Mouse (Mus musculus) hindbrain, embryonic 11.5 days (tissue): ENCODE results near the gene Kbtbd6. TPM values are rescaled to one million over a fixed set of nuclear protein-coding genes. Genes with fewer than 3 reads are reported as not detected.

Experiments used
- ATAC-seq: fragments of 200-750 bp; cut with Nextera tagmentation; 2 replicates; pipeline ENCODE4 v1.8.0; 2017; ENCODE audit warnings: mild to moderate bottlenecking, moderate TSS enrichment, moderate library complexity; ENCODE audit not compliant: low FRiP score
- DNase-seq: peaks from one replicate; pipeline ENCODE4 v3.0.0-alpha.2; 2015; ENCODE audit warnings: low spot score
- H3K27ac ChIP-seq: fragments of 300-500 bp; sonication (generic); 2 replicates; pipeline ENCODE4 v1.5.1; 2014; ENCODE audit warnings: mild to moderate bottlenecking, low read depth, low read length
- H3K27me3 ChIP-seq: fragments of 300-500 bp; sonication (generic); 2 replicates; pipeline ENCODE4 v1.6.1; 2014; ENCODE audit warnings: mild to moderate bottlenecking, low read length, moderate library complexity, mixed read lengths; ENCODE audit not compliant: control insufficient read depth, insufficient read depth
- H3K36me3 ChIP-seq: fragments of 300-500 bp; sonication (generic); 2 replicates; pipeline ENCODE4 v1.6.1; 2014; ENCODE audit warnings: mild to moderate bottlenecking, low read length, moderate library complexity, mixed read lengths; ENCODE audit not compliant: control insufficient read depth, insufficient read depth
- H3K4me1 ChIP-seq: fragments of 300-500 bp; sonication (generic); replicated peaks from 2 replicates; pipeline ENCODE4 v1.6.1; 2014; ENCODE audit warnings: low read length, mixed read lengths; ENCODE audit not compliant: control insufficient read depth, insufficient read depth
- H3K4me2 ChIP-seq: fragments of 300-500 bp; sonication (generic); replicated peaks from 2 replicates; pipeline ENCODE4 v1.6.1; 2014; ENCODE audit warnings: mild to moderate bottlenecking, low read depth, low read length
- H3K4me3 ChIP-seq: fragments of 300-500 bp; sonication (generic); 2 replicates; pipeline ENCODE4 v1.5.1; 2014; ENCODE audit warnings: low read depth, low read length
- H3K9ac ChIP-seq: fragments of 300-500 bp; sonication (generic); 2 replicates; pipeline ENCODE4 v1.6.1; 2014; ENCODE audit warnings: low read depth, low read length
- H3K9me3 ChIP-seq: fragments of 300-500 bp; sonication (generic); 2 replicates; pipeline ENCODE4 v1.6.1; 2016; ENCODE audit warnings: low read length; ENCODE audit not compliant: control insufficient read depth
- WGBS: fragments of 180-500 bp; shearing (Covaris S2); extraction: QIAGEN DNeasy Blood & Tissue Kit; methylation state at CpG from one replicate; pipeline ENCODE4 v1.1.7; 2014; 5-methylcytosine and 5-hydroxymethylcytosine counted together
- polyA plus RNA-seq: library from polyadenylated mRNA; unstranded; fragments of >200 nt; fragmentation: Nextera tagmentation; extraction: Ambion mirVana; gene quantifications from 2 replicates; pipeline ENCODE4 v1.2.1, GENCODE M21; 2014

The Kbtbd6 gene
- polyA plus RNA-seq, 1 experiment from 2014 or later = 5.0 TPM

GRCm38 (mm10) chr14:79486993-79487731 is 35.5 kb downstream of the Kbtbd6 start:
- Histone ChIP-seq H3K27ac (no peak overlapping the region), H3K36me3 (no peaks in the 10 kb centered on the region), H3K4me1 (peaks cover 5% of the 10 kb centered on the region; the same call in 1 of the 2 replicates), H3K4me2 (peak overlapping the region; percentile 37), H3K9me3 (no peaks in the 10 kb centered on the region), H3K4me3 (peak overlapping the region; percentile 23; the same call in 1 of the 2 replicates), H3K9ac (no peak overlapping the region; the same call in 1 of the 2 replicates), H3K27me3 (no peaks in the 10 kb centered on the region)
- 6% methylated on average over 19 of the region's 19 CpGs for WGBS
- DNase-seq = peak; percentile 47
- ATAC-seq = no peak

DNA sequence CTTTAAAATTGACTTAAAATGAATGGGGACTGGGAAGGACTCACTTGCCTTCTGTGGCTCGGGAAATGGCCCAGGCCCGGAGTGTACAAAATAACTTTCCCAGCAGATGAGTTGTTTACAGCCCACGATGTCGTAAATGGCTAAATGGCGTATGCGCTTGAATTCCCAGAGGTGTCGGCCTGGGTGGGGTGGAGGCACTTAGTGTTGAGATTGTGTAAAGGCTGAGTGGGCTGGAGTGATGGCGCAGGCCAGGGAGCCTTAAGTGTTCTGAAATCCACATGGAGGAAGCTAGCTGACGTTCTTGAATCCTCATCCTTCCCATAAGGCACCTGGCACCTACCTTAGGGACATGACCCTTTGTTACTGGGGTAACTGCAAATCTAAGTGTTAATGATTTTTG is 36.9 kb downstream of the Kbtbd6 start:
- Histone ChIP-seq H3K4me3 (no peak overlapping the region), H3K9me3 (no peaks in the 10 kb centered on the region), H3K4me1 (no peaks in the 10 kb centered on the region), H3K36me3 (no peaks in the 10 kb centered on the region), H3K27ac (no peak overlapping the region), H3K4me2 (no peak overlapping the region), H3K9ac (no peak overlapping the region), H3K27me3 (no peaks in the 10 kb centered on the region)
- DNase-seq (no peak), ATAC-seq (no peak)
- WGBS = 90% methylated on average over 9 of the region's 9 CpGs

DNA sequence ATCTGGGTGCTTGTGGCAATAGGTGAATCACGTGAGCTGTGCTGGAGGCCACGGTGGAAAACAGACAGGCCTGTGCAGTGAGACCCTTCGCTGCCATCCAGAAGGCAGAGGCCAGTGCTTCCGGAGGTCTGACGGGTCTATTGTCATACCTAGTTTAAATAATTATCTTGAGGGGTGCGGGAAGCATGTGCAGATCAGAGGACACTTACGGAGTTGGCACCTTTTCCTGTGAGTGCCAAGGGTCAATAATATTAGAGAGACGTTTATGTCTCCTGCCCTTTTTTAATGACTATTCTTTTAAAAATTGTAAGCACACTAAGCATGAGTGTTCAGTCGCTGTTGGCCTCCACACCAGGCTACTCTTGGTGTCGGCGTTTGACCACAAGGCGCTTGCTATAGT is 37.5 kb downstream of the Kbtbd6 start:
- H3K9ac ChIP-seq = no peak overlapping the region
- H3K4me2 ChIP-seq = no peak overlapping the region
- H3K4me3 ChIP-seq = no peak overlapping the region
- no peaks in the 10 kb centered on the region for H3K27me3 ChIP-seq
- ATAC-seq (no peak), DNase-seq (no peak)
- H3K9me3 ChIP-seq = no peaks in the 10 kb centered on the region
- H3K27ac ChIP-seq = no peak overlapping the region
- no peaks in the 10 kb centered on the region for H3K4me1 ChIP-seq
- WGBS = 89% methylated on average over 12 of the region's 12 CpGs
- no peaks in the 10 kb centered on the region for H3K36me3 ChIP-seq

DNA sequence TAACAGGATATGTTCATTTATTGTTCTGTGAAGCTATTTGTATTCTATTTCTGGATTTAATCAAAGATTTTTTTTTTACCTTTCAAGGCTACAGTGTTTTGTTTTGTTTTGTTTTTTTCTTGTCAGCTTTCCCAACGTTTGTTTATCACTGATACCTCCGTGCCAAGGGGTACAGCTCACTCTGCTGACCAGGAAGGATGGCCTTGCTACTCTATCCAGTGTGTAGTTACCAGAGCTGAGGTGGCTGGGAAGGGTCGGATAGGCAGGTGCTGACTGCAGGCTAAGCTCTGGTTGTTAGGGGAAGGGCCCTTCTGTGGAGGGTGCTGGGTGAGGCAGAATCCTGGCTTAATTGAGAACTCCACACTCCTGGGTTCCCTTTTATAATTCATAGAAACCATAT is 38.6 kb downstream of the Kbtbd6 start:
- Histone ChIP-seq H3K9me3 (no peaks in the 10 kb centered on the region), H3K27me3 (no peaks in the 10 kb centered on the region), H3K9ac (no peak overlapping the region), H3K4me1 (no peaks in the 10 kb centered on the region), H3K36me3 (no peaks in the 10 kb centered on the region), H3K4me3 (no peak overlapping the region), H3K4me2 (no peak overlapping the region), H3K27ac (no peak overlapping the region)
- DNase-seq = no peak
- 82% methylated on average over 3 of the region's 3 CpGs for WGBS
- no peak for ATAC-seq

DNA sequence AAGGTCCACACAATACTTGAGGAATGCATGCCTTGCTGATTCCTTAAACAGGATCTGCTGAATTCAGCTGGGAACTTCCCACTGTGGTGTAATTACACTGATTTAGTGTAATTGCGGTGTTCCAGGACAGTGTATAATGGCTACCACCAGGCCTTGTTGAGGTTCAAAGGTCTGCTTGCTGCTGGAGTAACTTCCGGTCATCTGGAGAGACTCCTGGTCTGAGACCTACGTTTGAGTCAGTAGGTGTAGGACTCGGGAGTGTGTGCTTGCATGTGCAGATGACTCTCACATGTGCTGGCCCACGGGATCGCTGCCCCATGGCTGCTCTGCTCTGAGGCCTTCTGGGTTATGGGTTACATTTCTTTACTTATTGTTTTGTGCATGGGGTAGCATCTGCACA is 42.7 kb downstream of the Kbtbd6 start:
- 88% methylated on average over 6 of the region's 6 CpGs for WGBS
- Histone ChIP-seq H3K9me3 (no peaks in the 10 kb centered on the region), H3K27ac (no peak overlapping the region), H3K4me2 (no peak overlapping the region), H3K9ac (no peak overlapping the region), H3K4me1 (no peaks in the 10 kb centered on the region), H3K27me3 (no peaks in the 10 kb centered on the region), H3K4me3 (no peak overlapping the region), H3K36me3 (no peaks in the 10 kb centered on the region)
- no peak for DNase-seq
- no peak for ATAC-seq

DNA sequence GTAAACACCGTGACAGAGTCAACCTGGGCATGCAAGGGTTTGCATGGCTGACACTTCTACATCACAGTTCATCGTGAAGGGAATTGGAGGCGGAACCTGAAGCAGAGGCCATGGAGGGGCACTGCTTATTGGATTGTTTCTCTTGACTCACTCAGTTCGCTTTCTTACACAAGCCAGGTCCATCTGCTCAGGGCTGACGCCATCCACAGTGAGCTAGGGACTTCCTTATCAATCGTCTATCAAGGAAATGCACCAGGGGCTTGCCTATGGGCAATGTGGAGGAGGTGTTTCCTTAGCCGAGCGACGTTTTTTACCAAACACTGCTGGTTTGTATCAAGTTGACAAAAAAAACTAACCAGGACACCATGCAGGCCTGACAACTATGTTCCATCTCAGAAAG is 47.7 kb downstream of the Kbtbd6 start:
- ATAC-seq (no peak), DNase-seq (no peak)
- H3K9ac ChIP-seq = no peak overlapping the region
- H3K36me3 ChIP-seq = no peaks in the 10 kb centered on the region
- H3K4me3 ChIP-seq = no peak overlapping the region
- no peak overlapping the region for H3K27ac ChIP-seq
- H3K4me2 ChIP-seq = no peak overlapping the region
- H3K9me3 ChIP-seq = no peaks in the 10 kb centered on the region
- no peaks in the 10 kb centered on the region for H3K27me3 ChIP-seq
- WGBS = 89% methylated on average over 9 of the region's 9 CpGs
- H3K4me1 ChIP-seq = no peaks in the 10 kb centered on the region

- Histone ChIP-seq H3K9ac (no peak overlapping the region), H3K4me2 (no peak overlapping the region), H3K27me3 (no peaks in the 10 kb centered on the region), H3K4me1 (no peaks in the 10 kb centered on the region), H3K36me3 (no peaks in the 10 kb centered on the region), H3K4me3 (no peak overlapping the region), H3K27ac (no peak overlapping the region), H3K9me3 (no peaks in the 10 kb centered on the region)
- DNase-seq (no peak), ATAC-seq (no peak)
- 86% methylated on average over 4 of the region's 4 CpGs for WGBS
Measured at GRCm38 (mm10) chr14:79500756-79501155, 49.1 kb downstream of the Kbtbd6 start.

GRCm38 (mm10) chr14:79503371-79504075 is 51.9 kb downstream of the Kbtbd6 start:
- no peaks in the 10 kb centered on the region for H3K9me3 ChIP-seq
- no peak overlapping the region for H3K4me2 ChIP-seq
- WGBS = 83% methylated on average over 5 of the region's 5 CpGs
- H3K9ac ChIP-seq = no peak overlapping the region
- ATAC-seq (no peak), DNase-seq (no peak)
- H3K27me3 ChIP-seq = no peaks in the 10 kb centered on the region
- H3K27ac ChIP-seq = no peak overlapping the region
- H3K36me3 ChIP-seq = no peaks in the 10 kb centered on the region
- no peak overlapping the region for H3K4me3 ChIP-seq
- H3K4me1 ChIP-seq = no peaks in the 10 kb centered on the region
